Mouse (Mus musculus): ENCODE results near the gene Slc30a6. TPM values are rescaled to one million over a fixed set of nuclear protein-coding genes. Genes with fewer than 3 reads are reported as not detected.

Gene Slc30a6
- 6.2 and 7.0 TPM in 2 replicates for total RNA-seq (2023)

GRCm38 (mm10) chr17:74395383-74396065 lies at the start of gene Slc30a6:
Slc30a6 (plus strand) TSS chr17:74395608.

GRCm38 (mm10) chr17:74458711-74459408 lies 63.5 kb downstream of the Slc30a6 start, which contains the start of gene Nlrc4:
Nlrc4 (minus strand) TSS chr17:74459142.

Other genes with a start within 250 kb of the Slc30a6 start
- gene Memo1, start 100.1 kb upstream of the Slc30a6 start, total RNA-seq (2023) = 25.3 and 33.3 TPM in 2 replicates
- gene Dpy30, start 71.7 kb upstream of the Slc30a6 start, total RNA-seq (2023) = 35.4 and 42.8 TPM in 2 replicates
- gene Spast, start 56.6 kb upstream of the Slc30a6 start, total RNA-seq (2023) = 18.5 and 22.4 TPM in 2 replicates
- gene Nlrc4, start 63.5 kb downstream of the Slc30a6 start, total RNA-seq (2023) = 6.1 and 8.1 TPM in 2 replicates
- gene Yipf4, start 93.9 kb downstream of the Slc30a6 start, total RNA-seq (2023) = 58.5 and 73.0 TPM in 2 replicates
- 80.0 and 136 TPM in 2 replicates for gene Birc6, start 132.7 kb downstream of the Slc30a6 start, total RNA-seq (2023)